Mouse (Mus musculus): ENCODE measurements around the gene Umps.

Gene Umps

GRCm38 (mm10) chr16:33966538-33967282 lies at the start of gene Umps:
Umps (minus strand) TSS chr16:33967038.
- peak; percentile 89 to 90 for DNase-seq

DNA sequence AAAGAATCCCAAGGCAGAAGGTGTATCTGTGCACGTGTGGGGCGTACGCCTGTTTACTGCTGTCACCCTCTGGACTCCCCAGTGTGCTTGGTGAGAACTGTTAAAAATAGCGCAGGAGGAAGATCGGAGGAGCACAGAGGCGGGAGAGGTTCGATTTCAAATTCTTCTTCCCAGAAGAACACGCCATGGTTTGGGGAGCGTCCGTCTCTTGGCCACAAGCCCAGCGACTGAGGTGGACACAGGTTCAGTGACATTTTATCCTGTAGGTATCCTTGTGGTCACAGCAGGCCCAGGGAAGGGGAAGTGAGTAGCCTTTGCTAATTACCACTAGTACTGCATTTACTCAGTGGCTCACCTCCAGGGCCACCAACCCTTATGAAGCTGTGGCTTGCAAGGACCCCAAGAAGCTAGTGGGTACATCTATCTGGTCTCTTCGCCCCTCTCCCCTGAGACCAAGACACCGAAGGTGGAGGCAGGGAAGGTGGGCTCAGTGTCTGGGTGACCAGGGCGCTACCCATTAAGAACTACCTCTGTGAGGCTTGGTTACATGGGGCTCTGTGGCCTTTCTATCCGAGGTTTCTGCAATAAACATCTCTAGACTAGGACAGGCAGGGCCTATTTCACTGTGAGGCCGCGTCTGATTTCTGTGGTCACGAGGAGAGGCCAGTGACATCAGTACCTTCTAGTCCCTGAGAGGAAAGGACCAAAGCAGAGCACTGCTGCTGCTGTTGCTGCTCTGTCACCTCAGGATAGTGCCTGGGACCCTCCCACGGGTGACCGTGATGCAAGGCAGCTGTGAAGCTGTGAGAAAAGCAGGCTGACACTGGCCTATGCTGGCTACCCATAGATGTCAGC lies 45.4 kb upstream of the Umps start:
- DNase-seq: no peak

GRCm38 (mm10) chr16:34009567-34009966 lies 42.7 kb upstream of the Umps start:
- DNase-seq: no peak

DNA sequence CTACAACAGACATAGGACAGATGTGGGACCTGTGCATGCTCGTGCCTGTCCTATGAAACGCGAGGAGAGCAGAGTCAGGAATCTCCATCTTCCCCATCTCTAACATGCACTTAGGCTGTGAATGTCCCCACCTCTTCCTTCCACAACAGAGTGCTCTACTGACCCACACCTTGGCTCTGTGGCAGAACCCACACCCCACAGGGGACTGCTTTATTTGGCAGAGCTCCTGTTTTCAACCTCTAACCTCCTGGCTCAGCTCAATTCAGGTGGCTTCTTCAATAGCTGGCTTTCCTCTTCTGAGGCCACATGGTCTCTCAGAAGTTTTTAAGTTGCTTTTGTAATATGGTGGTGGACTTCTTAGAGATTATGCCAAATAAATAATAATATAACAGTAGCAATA lies 39.1 kb upstream of the Umps start:
- no peak for DNase-seq

GRCm38 (mm10) chr16:34004128-34004578 lies 37.3 kb upstream of the Umps start:
- DNase-seq: no peak

DNA sequence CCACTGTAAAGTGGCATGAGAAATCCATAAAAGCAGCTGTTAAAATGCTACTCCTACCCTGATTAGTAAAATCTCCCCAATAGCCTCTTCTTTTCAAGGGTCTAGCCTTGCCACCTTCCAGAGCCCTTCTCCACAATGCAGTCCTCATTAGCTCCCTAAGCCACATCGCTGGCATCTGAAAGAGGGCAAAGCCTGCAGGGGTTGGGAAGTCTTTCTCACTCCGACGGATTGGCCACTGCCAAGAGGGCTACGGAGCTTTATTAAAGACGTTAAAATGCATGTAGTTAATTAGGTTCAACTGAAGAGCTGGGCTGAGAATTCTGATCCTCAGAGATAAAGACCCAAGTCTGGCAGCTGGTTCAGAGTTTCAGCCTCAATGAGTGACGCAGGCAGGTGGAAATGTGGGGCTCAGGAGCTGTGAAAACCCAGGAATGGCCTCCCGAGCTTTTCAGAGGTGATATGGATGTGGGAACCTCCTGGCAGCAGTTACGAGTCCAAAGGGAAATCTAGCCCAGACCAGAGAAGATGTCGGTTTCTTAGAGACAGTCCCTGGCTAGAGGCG lies 36.8 kb upstream of the Umps start:
- DNase-seq: no peak

DNA sequence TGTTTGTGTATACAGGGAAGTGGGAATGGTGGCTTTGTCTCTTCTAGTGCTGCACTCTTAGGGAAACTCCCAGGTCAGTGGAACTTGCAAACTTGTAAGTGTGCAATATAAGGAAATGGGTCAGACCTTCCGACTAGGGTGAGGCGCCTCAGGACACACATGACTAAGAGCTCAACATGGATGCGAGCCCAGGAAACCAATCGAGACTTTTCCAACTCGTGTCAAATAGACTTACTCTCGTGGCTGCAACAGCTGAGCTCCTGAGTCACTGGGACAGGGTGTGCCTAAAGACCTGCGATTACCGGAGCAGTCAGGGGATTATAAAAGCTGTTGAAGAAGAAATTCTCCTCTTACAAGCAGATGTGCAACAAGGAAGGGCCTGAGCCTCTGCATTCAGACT lies 33.9 kb upstream of the Umps start:
- no peak for DNase-seq

- DNase-seq: peak; percentile 49 to 52
Measured at GRCm38 (mm10) chr16:33999388-33999787, 32.5 kb upstream of the Umps start.

DNA sequence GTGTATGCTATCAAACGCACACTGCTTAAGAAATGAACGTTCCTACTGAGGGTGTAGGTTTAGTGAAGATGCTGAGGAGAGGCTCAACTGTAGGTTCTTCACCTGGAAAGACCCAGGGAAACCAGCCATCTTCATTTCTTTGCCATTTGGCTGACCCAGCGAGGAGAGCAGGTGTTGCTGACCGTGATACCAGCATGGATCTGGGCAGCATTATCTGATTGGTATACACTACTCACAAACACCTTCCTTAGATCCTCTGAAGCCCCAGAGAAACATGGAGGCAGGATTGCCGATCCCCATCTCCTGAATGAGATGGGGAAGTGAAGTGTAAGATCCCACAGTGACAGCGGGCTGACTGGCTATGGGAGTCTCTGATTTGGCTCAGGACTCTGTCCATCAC lies 31.2 kb upstream of the Umps start:
- DNase-seq: no peak

DNA sequence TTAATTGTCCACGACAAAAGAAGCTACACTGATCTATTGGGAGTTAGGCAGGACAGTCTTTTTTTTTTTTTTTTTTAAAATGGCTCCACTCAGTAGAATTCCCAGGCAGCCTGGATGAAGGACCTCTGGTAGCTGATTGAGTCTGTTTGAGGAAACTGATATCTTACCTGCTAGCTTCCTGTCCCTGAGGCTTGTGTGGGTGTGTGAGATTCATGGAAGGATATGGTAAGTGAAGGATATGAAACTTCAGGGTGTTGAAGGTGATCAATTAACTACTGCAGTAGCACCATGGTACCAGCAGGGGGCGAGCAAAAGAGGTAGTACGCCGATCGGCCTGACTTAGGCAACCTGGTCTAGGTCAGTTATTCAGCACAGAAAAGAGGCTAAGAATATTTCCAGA lies 29.2 kb upstream of the Umps start:
- DNase-seq: peak; percentile 77 to 82

DNA sequence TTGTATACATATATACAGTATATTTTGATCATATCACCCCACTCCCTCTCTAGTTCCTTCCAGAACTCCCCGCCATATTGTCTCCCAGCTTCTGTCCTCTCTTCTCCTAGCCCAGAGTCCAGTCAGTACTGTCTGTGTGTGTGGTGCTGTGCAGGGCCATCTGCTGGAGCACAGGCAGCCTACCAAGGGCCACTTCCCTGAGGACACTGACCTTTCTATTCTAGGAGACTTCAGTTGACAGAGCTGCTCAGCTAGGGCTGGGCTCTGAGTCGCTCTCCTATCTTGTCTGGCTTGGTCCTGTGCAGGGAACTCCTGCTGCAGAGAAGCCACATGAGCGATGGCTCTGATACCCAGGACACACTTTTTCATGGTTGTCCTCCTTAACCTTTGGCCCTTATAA lies 28.7 kb upstream of the Umps start:
- no peak for DNase-seq

GRCm38 (mm10) chr16:33994321-33994720 lies 27.5 kb upstream of the Umps start:
- no peak for DNase-seq

- no peak for DNase-seq
Measured at GRCm38 (mm10) chr16:33990712-33991111, 23.9 kb upstream of the Umps start.

DNA sequence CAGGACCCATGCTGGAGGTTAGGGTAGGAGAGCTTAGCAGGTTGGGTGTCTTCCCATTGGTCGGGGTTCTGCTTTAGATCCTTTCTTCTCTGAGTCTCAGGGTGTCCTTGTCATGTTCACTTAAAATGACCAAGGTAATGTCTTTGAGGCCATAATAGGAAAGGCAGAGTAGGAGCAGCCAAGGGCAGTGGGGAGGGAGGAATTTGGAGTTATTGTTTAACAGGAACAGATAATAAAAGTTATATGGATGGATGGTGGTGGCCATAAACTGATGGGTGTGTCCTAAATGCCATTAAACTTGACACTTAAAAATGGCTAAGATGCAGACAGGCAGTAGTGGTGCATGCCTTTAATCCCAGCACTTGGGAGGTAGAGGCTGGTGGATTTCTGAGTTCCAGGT lies 22.3 kb upstream of the Umps start:
- no peak for DNase-seq

DNA sequence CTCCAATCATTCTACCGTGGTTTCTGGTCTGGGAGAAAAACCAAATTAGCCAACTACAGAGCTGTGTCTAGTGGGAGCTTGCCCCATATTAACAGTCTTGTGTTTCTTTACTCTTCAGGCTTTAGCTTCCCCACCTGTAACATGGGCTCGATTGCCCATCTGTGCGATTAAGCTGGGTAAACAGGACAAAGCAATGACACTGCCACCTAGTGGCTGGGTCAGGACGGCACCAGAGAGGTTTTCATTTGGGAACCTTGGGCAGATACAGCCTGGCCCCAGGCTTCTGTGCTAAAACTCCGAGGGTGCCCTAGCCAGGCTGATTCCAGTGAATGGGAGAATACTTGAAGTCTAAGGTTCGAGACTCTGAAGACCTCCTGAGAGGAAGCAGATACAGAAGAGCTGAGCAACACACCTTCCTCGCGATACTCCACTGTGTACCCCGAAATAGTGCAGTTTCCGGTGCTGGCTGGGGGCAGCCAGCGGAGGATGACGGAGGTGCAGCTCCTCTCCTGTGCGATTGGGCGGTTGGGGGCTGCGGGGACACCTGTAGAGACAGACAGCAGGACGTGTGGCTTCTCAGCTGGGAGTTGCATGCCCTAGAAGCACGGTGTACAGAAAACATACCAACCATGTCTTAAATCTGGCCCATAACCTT lies 21.6 kb upstream of the Umps start:
- peak; percentile 75 to 77 for DNase-seq

GRCm38 (mm10) chr16:33986993-33987392 lies 20.2 kb upstream of the Umps start:
- DNase-seq: no peak

GRCm38 (mm10) chr16:33985372-33985771 lies 18.5 kb upstream of the Umps start:
- no peak for DNase-seq

- DNase-seq: no peak
Measured at GRCm38 (mm10) chr16:33983712-33984111, 16.9 kb upstream of the Umps start.

DNA sequence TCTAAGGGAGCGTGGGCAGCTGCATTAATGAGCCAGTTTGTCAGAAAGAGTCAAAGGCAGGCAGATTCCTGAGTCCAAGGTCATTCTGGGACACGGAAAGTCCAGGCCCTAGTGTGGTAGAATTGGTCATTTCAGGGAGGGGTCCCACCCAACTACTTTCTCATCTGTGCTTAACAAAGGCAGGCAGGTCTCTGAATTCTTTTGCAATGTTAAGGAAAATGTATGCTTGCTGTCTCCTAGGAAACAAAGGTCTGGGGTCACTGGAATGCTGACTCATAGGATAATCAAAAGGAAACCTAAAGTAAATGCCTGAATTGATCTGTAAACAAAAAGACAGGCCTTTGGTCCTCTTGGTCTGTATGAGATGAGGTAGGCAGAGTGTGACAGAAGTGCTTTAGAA lies 13.0 kb upstream of the Umps start:
- DNase-seq: no peak

GRCm38 (mm10) chr16:33967283-33967640 lies 424 bp upstream of the Umps start:
- no peak for DNase-seq

- peak; percentile 32 to 35 for DNase-seq
Measured at GRCm38 (mm10) chr16:33965878-33966537, 830 bp downstream of the Umps start.

DNA sequence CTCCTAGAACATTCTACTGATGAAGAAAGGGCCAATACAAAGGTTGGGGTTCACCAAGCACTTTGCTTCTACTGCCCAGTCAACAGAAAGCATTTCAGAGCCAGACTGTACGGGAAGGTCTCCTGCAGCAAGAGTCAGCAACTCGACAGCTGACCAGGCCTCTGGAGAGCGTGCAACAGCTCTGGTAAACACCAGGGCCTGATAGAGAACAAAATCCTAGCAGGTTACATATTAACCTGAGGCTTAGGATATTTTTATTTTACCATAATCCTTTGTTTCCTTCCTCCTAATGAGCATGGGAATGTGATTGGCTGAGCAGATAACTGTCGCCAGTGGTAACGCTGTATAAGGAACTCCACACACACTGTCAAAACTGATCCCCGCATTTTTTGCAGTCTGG lies 3.3 kb downstream of the Umps start:
- no peak for DNase-seq

DNA sequence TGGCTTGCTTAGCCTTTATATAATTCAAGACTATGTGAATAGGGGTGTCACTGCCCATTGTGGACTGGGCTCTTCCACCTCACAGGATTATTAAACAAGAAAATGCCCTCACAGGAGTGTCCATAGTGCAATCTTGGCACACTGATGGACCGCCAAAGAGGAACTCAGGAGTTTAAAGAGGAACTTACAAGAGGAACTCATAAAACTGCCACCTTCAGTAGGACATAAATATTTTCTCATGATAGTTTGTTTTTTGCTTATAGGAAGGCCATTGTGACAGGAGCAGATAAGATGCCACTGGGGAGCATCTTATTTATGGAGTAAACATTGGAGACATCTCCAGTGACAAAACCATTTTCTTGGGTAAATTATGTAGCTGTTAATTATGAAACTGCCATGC lies 12.0 kb downstream of the Umps start:
- DNase-seq: no peak
